Mouse (Mus musculus) right cerebral cortex, adult 2 months (tissue): ENCODE data around the gene Psph.
"Not testable (repeated sequence)": the region's sequence is repeated elsewhere in the genome, so short reads cannot be mapped to it uniquely, and the experiment has no call there.

Source experiments
- DNase-seq, 2 experiments: peaks; one replicate each; pipeline ENCODE4 v3.0.0; 2021 to 2022; ENCODE audit warnings: low spot score in 2 of 2

The Psph gene

DNA sequence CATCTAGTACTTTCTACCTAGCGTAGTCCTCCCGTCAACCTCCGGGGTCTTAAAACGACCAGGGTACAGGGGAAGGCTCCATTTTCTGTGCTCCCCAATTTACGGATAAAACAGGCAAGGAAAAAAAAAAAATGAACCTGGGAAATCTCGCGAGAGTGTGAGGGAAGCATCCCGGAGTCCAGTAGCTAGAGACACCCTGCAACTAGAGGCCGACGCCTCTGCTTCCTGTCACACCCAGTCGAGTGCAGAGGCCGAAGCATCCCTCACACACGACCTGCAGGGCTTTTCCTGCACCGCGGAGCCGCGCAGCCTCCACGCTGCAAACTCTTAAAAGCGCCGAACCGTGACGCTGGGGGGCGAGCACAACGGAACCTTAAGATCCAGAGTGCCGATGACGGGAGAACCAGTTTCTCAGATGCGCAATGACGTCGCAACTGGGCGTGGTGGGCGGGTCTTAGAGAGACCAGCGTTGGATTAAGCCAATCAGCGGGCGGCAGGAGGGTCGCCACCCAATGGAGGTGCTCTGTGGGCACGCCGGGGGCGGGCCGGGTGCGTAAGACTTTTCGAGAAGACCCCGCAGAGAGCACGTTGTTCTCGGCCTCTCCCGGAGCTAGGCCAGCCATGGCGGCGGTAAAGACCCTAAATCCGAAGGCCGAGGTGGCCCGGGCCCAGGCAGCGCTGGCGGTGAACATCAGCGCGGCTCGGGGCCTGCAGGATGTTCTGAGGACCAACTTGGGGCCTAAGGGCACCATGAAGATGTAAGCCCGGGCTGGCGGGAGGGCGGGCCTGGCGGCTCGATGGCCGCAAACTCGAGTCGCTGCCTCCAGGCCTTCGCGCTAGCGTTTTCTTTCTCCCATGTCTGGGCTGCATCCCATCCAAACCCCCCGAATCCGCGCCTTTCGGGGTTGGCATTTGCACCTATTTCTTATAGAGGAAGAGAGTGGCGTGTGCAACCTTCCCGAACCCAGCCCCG is at the start of gene Psph:
Psph (minus strand) TSS at position 632 of the 973 bp plus-strand sequence.
- peak; percentile 97 to 98 for DNase-seq

DNA sequence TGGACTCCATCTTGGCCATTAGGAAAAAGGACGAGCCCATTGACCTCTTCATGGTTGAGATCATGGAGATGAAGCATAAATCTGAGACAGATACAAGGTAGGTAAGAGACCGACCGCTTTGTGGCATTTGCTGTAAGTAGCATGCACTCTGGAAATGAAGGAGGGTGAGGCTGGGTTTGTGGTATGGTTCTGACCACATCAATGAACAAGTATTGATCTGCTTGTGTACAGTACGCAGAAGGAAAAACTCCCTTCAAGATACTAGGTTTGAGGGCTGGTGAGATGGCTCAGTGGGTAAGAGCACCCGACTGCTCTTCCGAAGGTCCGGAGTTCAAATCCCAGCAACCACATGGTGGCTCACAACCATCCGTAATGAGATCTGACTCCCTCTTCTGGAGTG is 3.3 kb upstream of the Psph start:
- DNase-seq, result not testable (repeated sequence)

DNA sequence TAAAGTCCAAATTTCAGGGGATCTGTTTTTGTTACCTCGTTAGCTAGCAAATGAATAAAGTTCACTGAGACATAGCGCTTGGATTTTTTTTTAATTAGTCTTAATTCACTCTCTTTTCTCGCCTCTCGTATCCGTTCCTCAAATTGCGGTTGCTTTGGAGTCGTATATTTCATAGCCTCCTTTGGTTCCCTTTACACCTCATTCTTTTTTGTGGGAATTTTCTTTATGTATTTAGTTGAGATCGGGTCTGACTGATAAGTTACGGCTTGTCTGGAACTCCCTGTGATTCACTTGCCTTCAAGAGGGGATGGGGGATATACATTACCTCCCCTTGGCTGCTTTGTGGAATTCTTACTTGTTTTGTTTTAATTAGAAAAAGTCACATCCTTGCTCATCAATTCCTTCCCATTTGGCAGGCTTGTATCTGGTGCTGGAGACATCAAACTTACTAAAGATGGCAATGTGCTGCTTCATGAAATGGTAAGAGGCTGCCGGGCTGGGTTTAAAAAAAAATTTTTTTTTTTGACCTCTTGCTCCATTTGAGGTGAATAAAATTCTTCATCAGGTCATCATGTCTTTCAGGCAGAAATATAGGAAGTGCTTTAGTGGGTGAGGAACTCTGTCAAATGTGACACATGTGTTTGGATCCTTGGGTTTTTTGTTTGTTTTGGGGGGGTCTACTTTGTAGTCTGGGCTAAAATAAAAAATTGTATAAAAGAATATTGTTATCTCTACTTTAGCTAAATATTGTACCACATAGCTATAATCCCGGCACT is 757 bp upstream of the Psph start:
- no peak for DNase-seq

DNA sequence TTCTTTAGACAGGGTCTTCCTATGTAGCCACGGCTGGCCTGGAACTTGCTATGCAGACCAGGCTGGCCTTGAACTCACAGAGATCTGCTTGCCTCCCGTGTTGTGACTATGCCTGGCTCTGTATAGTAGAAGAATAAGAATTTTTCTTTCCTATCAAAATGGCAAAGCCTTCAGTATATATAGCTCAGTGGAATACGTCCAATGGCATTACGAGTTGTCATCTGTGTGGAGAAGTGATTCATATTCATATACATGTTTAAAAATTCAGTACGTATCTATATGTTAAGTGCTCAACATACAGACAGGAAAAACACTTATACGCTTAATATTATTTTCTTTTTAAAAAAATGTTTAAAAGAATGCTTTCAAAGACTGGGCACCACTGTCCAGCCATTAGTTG is 1.1 kb downstream of the Psph start:
- DNase-seq, result no peak

DNA sequence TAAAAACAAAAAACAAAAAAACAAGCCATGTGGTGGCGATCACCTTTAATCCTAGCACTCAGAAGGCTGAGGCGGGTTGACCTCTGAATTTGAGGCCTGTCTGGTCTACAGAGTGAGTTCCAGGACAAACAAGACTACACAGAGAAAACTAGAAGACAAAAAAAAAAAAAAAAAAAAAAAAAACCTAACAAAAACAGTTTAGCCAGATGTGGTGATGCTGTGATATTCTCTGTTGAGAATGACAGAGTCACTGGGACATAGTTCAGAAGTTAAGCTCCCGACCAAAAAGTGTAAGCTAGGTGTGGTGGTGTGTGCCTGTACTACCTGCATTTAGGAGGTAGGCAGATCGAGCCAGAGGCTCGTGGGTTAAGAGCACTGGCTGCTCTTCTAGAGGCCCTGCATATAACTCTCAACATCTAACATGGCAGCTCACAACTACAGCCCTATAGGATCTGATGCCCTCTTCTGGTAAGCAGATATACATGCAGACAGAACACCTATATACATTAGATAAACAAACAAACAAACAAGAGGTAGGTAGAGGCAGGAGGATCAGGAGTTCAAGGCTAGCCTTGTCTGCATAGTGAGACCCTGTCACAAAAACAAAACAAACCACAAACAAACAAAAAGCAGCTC is 1.9 kb downstream of the Psph start:
- DNase-seq, result no peak

DNA sequence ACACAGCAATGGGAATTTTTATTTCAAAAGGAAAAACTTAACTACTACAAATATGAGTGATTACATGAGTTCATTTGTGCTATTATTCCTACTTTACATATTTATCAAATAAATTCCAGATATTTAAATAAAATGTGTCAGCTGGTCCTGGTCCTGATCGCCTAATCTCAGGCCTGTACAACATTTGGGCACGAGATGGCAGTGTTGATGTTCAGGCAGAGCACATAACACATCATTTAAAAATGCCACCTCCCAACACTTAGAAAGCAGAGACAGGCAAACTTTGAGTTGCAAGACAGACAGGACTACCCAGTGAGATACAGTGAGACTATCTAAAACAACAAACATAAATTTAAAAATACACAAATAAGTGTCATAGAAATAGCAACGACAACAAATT is 5.0 kb downstream of the Psph start:
- peak; percentile 21 to 43 for DNase-seq

DNA sequence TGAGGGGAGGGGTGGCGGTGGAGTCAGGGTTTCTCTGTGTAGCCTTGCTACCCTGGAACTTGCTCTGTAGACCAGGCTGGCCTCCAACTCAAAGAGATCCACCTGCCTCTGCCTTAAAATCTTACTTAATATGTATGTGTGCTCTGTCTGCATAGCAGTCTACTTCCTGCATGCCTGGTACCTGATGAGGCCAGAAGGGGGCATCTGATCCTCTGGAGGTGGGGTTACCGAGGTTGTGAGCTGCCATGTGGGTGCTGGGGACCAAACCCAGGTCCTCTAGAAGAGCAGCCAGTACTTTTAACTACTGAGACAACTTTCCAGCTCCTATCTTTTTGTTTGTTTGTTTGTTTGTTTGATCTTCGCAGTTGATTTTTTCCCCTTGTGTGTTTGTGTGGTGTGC is 7.1 kb downstream of the Psph start:
- DNase-seq, result no peak

DNA sequence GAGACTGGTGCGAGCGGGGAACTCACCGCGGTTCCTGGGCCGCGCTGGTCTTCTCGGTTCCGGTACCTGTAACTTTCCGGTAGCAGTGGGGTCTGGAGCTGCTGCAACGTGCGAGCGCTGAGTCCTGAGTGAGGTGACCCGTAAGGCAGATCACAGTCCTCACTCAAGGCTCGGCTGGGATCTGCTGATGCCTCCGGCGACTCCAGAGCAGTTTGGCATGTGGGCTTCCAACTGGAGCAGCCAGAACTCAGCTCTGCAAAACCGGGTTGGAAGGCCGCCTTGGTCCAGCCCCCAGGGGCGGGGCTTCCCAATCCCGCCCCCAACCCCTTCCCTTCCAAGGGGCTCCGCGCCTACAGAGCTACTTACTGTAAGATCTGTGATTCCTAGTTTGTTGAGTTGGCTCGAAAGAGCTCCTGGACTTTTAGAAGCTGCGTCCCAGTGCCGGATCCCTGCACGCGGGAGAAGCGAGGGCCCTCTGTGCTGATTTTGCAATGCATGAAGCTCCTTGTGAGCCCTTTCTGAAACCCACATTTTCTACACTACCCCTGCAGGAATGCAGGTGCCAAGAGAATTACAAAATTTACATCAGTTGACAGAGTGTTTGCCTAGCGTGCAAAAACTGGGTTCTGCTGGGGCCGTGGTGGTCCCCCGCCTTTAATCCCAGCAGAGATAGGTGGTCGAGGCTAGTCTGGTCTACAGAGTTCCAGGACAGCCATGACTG is 8.1 kb downstream of the Psph start:
- DNase-seq, result peak; percentile 81 to 83

DNA sequence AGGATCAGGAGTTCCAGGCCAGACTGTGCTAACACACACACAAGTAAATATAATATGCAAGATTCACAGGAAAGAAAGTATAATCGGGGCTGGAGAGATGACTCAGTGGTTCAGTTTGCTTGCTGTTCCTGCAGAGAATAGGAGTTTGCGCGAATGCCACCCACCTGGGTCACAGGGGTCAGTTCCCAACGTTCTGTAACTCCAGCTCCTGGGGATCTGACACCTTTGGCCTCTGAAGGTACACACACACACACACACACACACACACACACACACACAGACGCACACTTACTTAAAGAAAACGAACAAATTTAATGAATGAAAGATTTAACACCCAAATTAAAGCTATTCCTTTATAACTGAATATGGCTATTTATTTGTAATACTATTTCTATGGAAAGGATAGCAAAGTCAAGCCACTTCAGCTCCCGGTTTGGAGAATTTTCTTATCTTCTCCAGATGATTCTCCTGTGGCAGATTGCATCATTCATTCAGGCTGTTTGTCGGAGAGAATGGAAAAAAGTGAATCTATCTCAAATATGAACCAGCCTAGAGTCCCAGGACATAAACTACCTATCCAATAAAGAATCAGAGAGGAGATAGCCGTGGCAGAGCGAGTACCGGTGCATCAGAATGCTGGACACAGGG is 8.8 kb downstream of the Psph start:
- no peak for DNase-seq

DNA sequence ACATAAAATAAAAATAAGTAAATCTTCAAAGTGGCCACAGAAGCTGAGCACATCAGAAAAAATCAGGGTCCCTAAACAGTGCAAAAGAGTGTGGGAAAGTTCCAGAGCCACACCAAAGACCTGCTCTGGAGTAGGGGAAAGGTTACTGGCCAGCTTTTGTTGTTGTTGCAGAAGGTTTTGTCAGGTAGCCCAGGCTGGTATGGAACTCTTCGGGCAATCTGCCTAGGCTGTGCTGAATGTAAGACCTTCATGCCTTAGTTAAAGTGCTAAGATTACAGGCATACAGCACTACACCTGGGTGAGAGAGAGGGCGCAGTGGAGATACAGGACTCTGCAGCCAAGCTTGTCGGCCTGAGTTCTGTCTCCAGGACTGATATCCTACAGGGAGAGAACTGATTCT is 12.6 kb downstream of the Psph start:
- no peak for DNase-seq

DNA sequence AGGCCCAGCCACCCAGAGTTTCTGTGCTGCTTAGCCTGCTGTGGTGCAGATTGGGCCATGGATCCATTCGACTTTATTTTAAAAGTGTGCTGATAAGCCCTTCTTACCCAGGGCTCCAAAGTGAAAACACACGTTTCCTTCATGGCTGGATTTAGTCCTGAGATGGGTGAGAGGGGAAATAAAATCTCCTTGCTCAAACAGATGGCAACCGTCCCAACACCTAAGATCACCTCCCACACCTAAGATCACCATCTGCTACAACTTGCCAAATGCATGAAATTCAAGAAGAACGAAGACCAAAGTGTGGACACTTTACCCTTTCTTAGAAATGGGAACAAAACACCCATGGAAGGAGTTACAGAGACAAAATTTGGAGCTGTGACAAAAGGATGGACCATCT is 13.9 kb downstream of the Psph start:
- peak in 1 of 2 experiments; percentile 33 for DNase-seq

DNA sequence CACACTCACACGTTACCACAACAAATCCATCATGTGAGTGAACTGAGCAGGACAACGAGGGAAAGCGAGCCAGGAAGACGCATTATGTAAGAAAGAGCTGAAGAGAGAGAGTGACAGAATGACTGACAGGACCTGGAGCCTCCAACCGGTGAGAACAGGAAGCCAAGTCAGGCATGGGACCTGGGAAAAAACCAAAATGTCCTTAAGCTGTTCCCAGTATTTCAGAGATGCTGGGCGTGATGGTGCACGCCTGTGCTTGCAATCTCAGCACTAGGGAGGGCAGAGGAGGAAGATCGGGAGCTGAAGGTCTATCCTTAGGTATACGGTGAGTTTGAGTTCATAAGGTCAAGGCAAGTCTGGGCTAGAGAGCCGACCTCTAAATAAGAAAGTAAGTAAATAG is 14.8 kb downstream of the Psph start:
- DNase-seq, result no peak

DNA sequence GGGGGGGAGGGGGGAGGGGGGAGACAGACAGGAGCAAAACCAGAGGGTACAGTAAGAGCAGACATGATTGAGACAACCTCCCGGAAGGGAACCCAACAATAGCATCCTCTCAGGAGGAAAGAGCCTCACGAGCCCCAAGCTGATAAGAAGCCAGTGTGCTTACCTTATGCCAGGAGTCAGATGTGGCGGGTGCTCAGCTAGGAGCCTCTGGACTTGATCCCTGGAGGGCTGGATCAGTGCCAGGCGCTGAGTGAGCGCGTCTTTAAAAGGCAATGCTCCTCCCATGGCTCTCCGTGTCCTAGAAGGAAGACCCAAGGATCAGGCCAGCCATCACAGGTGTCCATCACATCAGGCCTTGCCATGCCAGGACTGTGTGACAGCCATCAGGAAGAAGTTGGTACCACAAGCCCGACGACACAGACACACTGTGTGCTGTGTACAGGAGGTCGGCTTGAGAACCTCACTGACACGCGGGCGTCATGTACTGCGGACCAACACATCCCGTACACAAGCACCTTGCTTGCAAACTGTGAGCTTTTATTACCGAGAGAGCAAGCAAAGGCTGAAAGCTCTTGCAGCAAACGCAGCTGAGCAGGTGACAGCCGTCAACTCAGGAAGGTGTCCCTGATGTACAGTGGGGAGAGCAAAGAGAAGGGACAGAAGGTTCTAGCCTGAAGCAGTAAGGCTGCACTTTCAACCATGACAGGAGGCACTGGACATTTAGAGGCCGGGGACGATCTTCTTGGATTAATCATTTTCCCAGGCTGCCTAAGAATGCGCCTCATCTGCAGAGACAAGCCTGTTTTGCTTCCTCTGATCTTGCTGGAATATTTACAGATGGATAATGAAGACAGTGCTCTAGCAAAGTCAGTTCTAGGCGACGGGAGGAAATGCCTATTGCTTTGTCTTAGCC is 16.6 kb downstream of the Psph start:
- no peak for DNase-seq

DNA sequence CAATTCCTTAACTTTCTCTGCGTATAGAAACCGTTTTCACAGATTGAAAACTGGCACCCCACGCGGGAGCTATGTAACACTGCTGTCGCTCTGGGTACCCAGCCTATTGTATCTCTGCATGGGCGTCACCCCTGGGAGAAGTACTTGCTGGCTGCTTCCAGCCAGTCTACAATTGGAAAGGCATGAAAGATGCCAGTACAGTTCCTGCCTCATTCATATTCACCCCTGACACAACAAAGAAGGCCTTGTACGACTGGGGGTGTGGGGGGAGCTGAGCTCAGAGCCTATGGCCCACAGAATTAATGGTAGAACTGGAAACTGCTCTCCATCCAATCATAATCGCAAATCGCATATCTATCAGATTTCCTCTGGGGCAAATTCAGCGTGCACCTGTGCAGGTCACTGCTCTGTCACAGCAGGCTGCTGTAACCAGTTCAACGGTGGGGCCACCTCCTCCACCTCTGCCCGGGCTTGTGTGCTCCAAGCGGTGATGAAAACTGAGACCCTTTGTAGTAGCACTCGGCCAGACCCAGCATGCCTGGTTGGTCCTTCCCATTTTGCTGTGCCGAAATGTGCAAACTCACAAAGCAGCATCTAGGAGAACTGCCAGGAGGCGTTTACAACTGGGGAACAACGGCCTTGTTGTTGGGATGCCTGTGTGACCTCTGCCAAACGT is 25.2 kb downstream of the Psph start:
- DNase-seq, result peak; percentile 39 to 42

DNA sequence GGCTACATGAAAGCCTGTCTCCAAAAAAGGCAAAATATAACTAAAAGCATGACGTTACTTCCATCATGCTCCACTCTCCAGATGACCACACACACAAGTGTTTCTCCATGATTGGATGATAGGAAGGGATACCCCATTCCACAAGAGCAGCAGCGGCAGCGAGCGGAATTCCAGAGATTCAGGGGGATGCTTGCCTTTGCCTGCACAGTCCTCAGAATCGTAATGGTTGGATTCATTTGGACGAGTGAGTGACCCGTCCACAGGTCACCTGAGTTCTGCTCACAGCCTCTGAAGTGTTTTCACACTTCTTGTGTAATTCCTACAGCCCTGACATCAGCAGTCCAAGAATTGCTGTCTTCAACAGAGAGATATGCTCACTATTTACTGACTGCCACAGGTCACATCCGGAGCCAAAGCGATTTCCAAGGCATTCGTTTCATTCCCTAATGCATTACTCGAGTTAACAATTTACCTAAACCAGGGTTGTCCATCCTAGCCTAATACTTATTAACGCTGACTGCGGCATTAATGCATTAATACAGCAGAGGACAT is 27.2 kb downstream of the Psph start:
- no peak for DNase-seq

DNA sequence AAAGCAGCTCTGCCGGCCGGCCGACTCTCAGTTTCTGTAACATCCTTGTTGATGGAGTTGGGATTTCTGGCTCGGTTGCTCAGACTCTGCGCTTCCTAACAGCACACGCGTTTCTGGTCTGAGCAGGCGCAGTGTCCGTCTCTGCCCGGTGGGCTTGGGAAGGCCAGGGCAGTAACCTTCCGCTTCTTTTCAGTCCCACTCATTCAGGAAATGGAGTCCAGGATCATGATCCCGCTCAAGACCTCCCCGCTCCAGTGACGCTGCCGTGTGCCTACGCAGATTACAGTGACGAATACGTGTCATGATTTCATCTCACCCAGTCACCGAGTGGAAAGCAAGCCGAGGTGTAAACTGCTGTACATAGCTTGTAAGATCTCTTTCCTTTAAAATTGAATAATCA is 30.4 kb downstream of the Psph start:
- DNase-seq, result no peak

DNA sequence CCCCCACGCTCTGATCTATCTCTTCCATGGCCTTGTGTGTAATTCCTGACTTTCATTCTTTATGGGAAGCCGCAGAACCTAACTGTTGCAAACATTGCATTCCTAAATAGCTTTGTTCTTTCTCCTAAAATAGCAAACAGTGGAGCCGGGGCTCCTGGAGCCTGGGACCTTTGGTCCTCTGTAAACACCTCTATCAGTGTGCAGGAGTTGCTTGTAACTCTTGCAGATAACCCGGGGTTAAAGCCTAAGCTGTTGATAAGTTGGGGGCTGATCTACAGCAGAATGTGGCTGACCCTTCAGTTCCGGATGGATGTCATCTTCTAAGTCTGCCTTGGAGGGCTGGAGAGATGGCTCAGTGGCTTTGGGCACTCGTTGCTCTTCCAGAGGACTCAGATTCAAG is 43.2 kb downstream of the Psph start:
- no peak for DNase-seq

DNA sequence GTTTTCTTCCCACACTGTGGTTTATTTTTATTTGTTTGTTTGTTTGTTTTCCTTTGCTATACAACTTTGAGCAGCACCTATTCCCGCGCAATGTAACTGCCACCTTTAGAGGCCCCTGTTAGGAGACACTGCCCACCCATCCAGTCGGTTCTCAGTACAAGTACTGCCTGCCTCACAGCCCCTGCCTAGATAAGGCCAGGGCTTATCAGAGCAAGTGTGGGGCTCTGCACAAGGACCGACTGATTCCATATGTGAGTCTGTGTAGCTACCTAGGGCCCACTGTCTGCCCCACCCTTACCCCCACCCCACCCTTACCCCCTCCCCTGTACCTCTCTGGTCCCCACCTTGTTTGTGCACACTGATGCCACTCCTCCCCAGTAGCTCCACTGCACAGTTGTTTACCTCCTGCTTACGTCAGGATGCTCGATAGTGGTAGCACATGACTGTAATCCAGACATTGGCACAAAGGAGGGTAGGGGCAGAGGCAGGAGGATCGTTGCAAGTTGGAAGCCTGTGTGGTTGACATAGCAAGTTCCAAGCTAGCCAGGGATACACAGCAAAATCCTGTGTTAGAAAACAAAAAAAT is 44.3 kb downstream of the Psph start:
- no peak for DNase-seq

DNA sequence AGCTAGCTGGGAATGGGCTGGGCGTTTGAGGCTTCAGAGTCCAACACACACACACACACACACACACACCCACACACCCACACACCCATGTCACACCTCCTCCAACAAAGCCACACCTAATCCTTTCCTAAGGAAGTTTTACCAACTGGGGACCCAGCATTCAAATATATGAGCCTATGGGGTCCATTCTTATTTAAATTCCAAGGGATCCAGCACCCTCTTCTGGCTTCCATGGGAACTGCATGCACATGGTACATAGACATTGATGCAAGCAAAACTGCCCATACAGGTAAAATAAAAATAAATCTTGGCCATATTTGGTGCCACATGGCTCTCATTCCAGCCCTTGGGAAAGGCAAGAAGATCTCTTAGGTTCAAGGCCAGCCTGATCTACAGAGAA is 46.3 kb downstream of the Psph start:
- DNase-seq, result peak; percentile 32 to 33
